Mouse (Mus musculus): ENCODE measurements around the gene Atg16l2. TPM values are rescaled to one million over a fixed set of nuclear protein-coding genes. Genes with fewer than 3 reads are reported as not detected.

The Atg16l2 gene
- polyA plus RNA-seq, 1 experiment from 2014 or later: 28.5 TPM

- no peak for DNase-seq (ENCODE audit: low spot score)
Observed at GRCm38 (mm10) chr7:101292086-101292485, 10.0 kb downstream of the Atg16l2 start.

- DNase-seq (ENCODE audit: low spot score): no peak
Observed at GRCm38 (mm10) chr7:101291641-101292040, 10.4 kb downstream of the Atg16l2 start.

- DNase-seq (ENCODE audit: low spot score): no peak
Observed at GRCm38 (mm10) chr7:101291211-101291610, 10.8 kb downstream of the Atg16l2 start.

GRCm38 (mm10) chr7:101290401-101290800 is 11.7 kb downstream of the Atg16l2 start:
- DNase-seq (ENCODE audit: low spot score): no peak

GRCm38 (mm10) chr7:101288436-101288835 is 13.6 kb downstream of the Atg16l2 start:
- DNase-seq (ENCODE audit: low spot score): peak; percentile 31

- DNase-seq (ENCODE audit: low spot score): no peak
Observed at GRCm38 (mm10) chr7:101287820-101288219, 14.2 kb downstream of the Atg16l2 start.

- DNase-seq (ENCODE audit: low spot score): no peak
Observed at GRCm38 (mm10) chr7:101286891-101287290, 15.2 kb downstream of the Atg16l2 start.

GRCm38 (mm10) chr7:101284504-101284903 is 17.5 kb downstream of the Atg16l2 start:
- DNase-seq (ENCODE audit: low spot score): no peak

GRCm38 (mm10) chr7:101282721-101283120 is 19.3 kb downstream of the Atg16l2 start:
- DNase-seq (ENCODE audit: low spot score): no peak

- no peak for DNase-seq (ENCODE audit: low spot score)
Observed at GRCm38 (mm10) chr7:101272466-101273160, 29.4 kb downstream of the Atg16l2 start.

- DNase-seq (ENCODE audit: low spot score): no peak
Observed at GRCm38 (mm10) chr7:101271602-101272001, 30.4 kb downstream of the Atg16l2 start.

- no peak for DNase-seq (ENCODE audit: low spot score)
Observed at GRCm38 (mm10) chr7:101267457-101268259, 34.4 kb downstream of the Atg16l2 start.

- no peak for DNase-seq (ENCODE audit: low spot score)
Observed at GRCm38 (mm10) chr7:101263511-101263910, 38.5 kb downstream of the Atg16l2 start.

GRCm38 (mm10) chr7:101261941-101262546 is 40.0 kb downstream of the Atg16l2 start:
- DNase-seq (ENCODE audit: low spot score): no peak

- DNase-seq (ENCODE audit: low spot score): no peak
Observed at GRCm38 (mm10) chr7:101258482-101258881, 43.6 kb downstream of the Atg16l2 start.

- DNase-seq (ENCODE audit: low spot score): no peak
Observed at GRCm38 (mm10) chr7:101253071-101253470, 49.0 kb downstream of the Atg16l2 start.

GRCm38 (mm10) chr7:101249173-101249572 is 52.9 kb downstream of the Atg16l2 start:
- no peak for DNase-seq (ENCODE audit: low spot score)

- DNase-seq (ENCODE audit: low spot score): no peak
Observed at GRCm38 (mm10) chr7:101248760-101249159, 53.3 kb downstream of the Atg16l2 start.

- no peak for DNase-seq (ENCODE audit: low spot score)
Observed at GRCm38 (mm10) chr7:101236712-101237473, 65.2 kb downstream of the Atg16l2 start.

- no peak for DNase-seq (ENCODE audit: low spot score)
Observed at GRCm38 (mm10) chr7:101232716-101233115, 69.3 kb downstream of the Atg16l2 start.

- DNase-seq (ENCODE audit: low spot score): peak; percentile 45
Observed at GRCm38 (mm10) chr7:101231458-101231857, 70.6 kb downstream of the Atg16l2 start.
